Mouse (Mus musculus) lung, embryonic 15.5 days (tissue): ENCODE measurements around the gene Fzr1. TPM values are rescaled to one million over a fixed set of nuclear protein-coding genes. Genes with fewer than 3 reads are reported as not detected.

ENCODE experiments used
- ATAC-seq: fragments of 200-750 bp; cut with Nextera tagmentation; 2 replicates; pipeline ENCODE4 v1.8.0; 2017; ENCODE audit warnings: moderate number of reproducible peaks, borderline replicate concordance; ENCODE audit not compliant: low FRiP score, low TSS enrichment; ENCODE audit errors: extremely low read depth
- H3K27ac ChIP-seq: fragments of 300-500 bp; sonication (generic); 2 replicates; pipeline ENCODE4 v1.5.1; 2015; ENCODE audit warnings: moderate library complexity, mild to moderate bottlenecking, inconsistent platforms
- H3K27me3 ChIP-seq: fragments of 300-500 bp; sonication (generic); 2 replicates; pipeline ENCODE4 v1.6.1; 2015; ENCODE audit warnings: inconsistent platforms
- H3K36me3 ChIP-seq: fragments of 300-500 bp; sonication (generic); 2 replicates; pipeline ENCODE4 v1.6.1; 2015; ENCODE audit warnings: inconsistent platforms
- H3K4me1 ChIP-seq: fragments of 300-500 bp; sonication (generic); 2 replicates; pipeline ENCODE4 v1.6.1; 2015; ENCODE audit warnings: inconsistent platforms
- H3K4me2 ChIP-seq: fragments of 300-500 bp; sonication (generic); 2 replicates; pipeline ENCODE4 v1.6.1; 2015; ENCODE audit warnings: inconsistent platforms, mild to moderate bottlenecking, moderate library complexity
- H3K4me3 ChIP-seq: fragments of 300-500 bp; sonication (generic); 2 replicates; pipeline ENCODE4 v1.5.1; 2015; ENCODE audit warnings: mild to moderate bottlenecking, inconsistent platforms
- H3K9ac ChIP-seq: fragments of 300-500 bp; sonication (generic); 2 replicates; pipeline ENCODE4 v1.6.1; 2015; ENCODE audit warnings: inconsistent platforms
- H3K9me3 ChIP-seq: fragments of 300-500 bp; sonication (generic); 2 replicates; pipeline ENCODE4 v1.6.1; 2016; ENCODE audit warnings: inconsistent platforms
- WGBS: fragments of 180-500 bp; shearing (Covaris S2); methylation state at CpG from one replicate; pipeline ENCODE4 v1.1.7; 2015; 5-methylcytosine and 5-hydroxymethylcytosine counted together
- polyA plus RNA-seq: library from polyadenylated mRNA; unstranded; fragments of >200 nt; fragmentation: Nextera tagmentation; extraction: Ambion mirVana; gene quantifications from 2 replicates; pipeline ENCODE4 v1.2.1, GENCODE M21; 2015

Fzr1 gene
- polyA plus RNA-seq, 1 experiment from 2014 or later, result 110 TPM

DNA sequence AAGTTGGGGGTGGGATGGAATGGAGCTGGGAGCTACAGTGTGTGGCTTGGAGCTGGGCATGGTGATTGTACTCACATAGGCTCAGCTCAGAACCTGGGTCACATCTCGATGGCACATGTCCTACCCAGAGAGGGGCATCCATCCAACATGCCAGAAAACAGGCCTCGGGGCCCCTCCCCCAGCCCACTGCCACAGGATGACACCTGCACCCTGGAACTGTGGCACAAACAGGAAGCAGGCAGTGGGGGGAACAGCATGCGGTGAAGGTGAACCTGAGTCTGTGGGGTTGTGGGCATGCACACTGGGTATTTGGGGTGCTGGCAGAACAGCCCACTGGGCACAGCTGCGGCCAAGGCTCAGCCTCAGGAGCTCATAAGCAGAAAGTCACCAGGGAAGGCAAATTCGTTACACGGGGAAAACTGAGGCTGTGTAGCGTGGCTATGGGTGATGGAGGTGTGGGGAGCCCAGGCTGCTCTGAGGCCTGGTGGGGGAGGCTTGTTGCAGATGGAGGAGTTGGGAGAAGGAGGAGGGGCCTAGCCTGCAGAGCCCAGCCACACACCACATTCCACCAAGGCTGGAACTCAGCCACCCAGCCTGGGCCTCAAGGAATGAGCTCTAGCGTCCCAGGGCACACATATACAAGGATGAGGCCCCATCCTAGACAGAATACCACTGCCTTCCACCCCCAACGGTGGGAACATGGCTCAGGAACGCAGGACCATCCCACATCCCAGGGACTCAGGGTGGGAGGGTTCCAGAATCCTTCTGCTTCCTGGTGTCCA lies 48.9 kb downstream of the Fzr1 start:
- H3K4me3 ChIP-seq, result peak overlapping the region; percentile 24
- H3K27me3 ChIP-seq, result peaks cover 10% of the 10 kb centered on the region; the same call in 1 of the 2 replicates
- peaks cover 34% of the 10 kb centered on the region for H3K36me3 ChIP-seq
- H3K9me3 ChIP-seq, result no peaks in the 10 kb centered on the region
- peaks cover 52% of the 10 kb centered on the region for H3K4me1 ChIP-seq
- H3K27ac ChIP-seq, result peak overlapping the region; percentile 93
- peak overlapping the region; percentile 36 for H3K9ac ChIP-seq
- WGBS, result 37% methylated on average over 10 of the region's 10 CpGs
- H3K4me2 ChIP-seq, result peak overlapping the region; percentile 53
- ATAC-seq, result peak; percentile 74

DNA sequence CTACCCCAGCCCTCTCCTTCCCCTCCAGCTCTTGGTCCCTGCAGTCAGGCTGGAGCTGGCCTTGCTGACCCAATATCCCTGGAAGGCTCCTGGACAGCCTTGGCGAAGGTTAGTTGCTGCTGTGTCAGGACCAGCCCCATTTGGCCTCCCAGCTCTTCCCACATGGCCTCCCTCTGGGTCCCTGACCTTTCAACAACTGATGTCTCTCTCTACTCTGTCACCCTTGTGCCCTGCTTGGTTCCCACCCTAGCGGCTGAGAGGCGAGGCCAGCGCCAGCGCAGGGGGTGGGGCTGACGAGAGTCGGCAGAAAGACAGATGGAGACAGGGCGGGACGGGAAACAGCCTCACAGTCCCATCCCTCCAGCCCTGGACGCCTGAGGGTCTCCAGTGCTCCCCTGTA lies 49.9 kb downstream of the Fzr1 start, which contains the start of gene Tbxa2r:
TSS of gene Tbxa2r (plus strand) at position 346 of the 400 bp plus-strand sequence.
- H3K4me2 ChIP-seq, result peak within 1 kb of the TSS; percentile 53
- peaks cover 49% of the 10 kb centered on the region for H3K4me1 ChIP-seq
- no peaks in the 10 kb centered on the region for H3K9me3 ChIP-seq
- 9% methylated on average over 10 of the region's 10 CpGs for WGBS
- peak within 1 kb of the TSS; percentile 29 for H3K4me3 ChIP-seq
- H3K27ac ChIP-seq, result peak within 1 kb of the TSS; percentile 93
- peaks cover 44% of the 10 kb centered on the region for H3K36me3 ChIP-seq
- ATAC-seq, result peak; percentile 43; the same call in 1 of the 2 replicates
- H3K9ac ChIP-seq, result peak within 1 kb of the TSS; percentile 36
- H3K27me3 ChIP-seq, result peaks cover 10% of the 10 kb centered on the region; the same call in 1 of the 2 replicates

DNA sequence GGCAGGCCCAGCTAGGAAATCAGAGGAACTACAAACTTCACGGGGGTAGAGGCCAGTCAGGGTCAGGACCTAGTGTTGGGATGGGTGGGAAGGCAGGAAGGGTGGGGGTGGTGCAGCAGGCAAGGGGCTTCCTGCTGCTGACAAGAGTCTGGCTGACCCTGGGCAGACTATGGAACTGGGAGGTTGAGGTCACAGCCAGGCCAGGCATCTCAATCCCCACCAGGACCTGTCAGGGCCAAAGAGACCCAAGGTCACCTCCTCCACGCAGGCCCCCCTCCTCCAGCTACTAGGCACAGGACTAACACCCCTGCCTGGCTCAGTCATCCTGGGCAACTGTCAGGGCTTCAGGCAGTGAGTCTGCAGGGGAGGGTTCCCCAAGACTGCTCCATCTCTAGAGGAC lies 50.4 kb downstream of the Fzr1 start:
- Histone ChIP-seq H3K27me3 (peaks cover 8% of the 10 kb centered on the region; the same call in 1 of the 2 replicates), H3K4me3 (no peak overlapping the region), H3K4me1 (peaks cover 49% of the 10 kb centered on the region), H3K4me2 (peak overlapping the region; percentile 53; the same call in 1 of the 2 replicates), H3K9me3 (no peaks in the 10 kb centered on the region), H3K36me3 (peaks cover 49% of the 10 kb centered on the region), H3K9ac (no peak overlapping the region), H3K27ac (peak overlapping the region; percentile 93)
- 0 out of 2 replicates have a peak, but pooled peaks have one; percentile 3 for ATAC-seq
- 29% methylated on average over 2 of the region's 2 CpGs for WGBS

DNA sequence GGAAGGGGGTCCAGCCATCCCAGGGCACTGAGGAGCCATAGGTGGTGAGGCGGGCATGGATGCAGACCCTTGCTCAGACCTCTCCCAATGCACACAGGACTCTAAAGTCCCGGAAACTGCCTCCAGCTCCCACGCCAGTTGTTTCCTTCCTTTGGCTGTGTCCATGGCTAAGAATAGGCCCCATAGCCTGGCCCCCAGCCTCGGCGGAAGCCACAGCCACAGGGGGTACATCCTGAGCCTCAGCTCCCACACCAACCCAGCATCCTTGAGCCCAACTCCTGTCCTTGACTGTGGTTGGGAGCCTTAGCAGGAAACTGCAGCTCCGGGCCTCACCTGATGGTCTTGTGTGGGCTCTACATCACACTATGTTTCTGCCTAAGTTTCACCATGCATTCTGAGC lies 51.5 kb downstream of the Fzr1 start:
- Histone ChIP-seq H3K4me2 (0 out of 2 replicates have a peak overlapping the region, but pooled peaks have one; percentile 7), H3K4me1 (peaks cover 49% of the 10 kb centered on the region), H3K27ac (peak overlapping the region; percentile 93), H3K36me3 (peaks cover 56% of the 10 kb centered on the region), H3K9me3 (no peaks in the 10 kb centered on the region), H3K27me3 (no peaks in the 10 kb centered on the region), H3K4me3 (no peak overlapping the region), H3K9ac (no peak overlapping the region)
- WGBS, result 69% methylated on average over 6 of the region's 6 CpGs
- ATAC-seq, result no peak

DNA sequence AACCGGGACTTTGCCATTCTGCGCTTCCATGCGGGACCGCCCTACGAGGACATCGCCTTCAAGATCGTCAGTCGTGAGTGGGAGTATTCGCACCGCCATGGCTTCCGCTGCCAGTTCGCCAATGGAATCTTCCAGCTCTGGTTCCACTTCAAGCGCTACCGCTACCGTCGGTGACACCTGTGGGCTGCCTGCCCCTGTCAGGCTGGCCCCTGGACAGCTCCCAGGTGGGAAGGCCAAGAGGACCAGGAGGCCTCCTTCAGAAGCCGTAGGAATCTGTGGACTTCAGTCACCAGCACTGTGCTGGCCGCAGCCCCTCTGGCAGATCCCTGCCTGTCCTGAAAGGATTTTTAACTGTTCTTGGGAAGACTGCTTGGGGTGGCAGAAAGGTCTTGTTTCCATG lies 52.5 kb downstream of the Fzr1 start:
- Histone ChIP-seq H3K4me1 (peaks cover 45% of the 10 kb centered on the region), H3K27me3 (no peaks in the 10 kb centered on the region), H3K4me3 (no peak overlapping the region), H3K27ac (no peak overlapping the region), H3K36me3 (peaks cover 56% of the 10 kb centered on the region), H3K9me3 (no peaks in the 10 kb centered on the region), H3K9ac (no peak overlapping the region), H3K4me2 (no peak overlapping the region)
- 86% methylated on average over 18 of the region's 18 CpGs for WGBS
- ATAC-seq, result no peak

DNA sequence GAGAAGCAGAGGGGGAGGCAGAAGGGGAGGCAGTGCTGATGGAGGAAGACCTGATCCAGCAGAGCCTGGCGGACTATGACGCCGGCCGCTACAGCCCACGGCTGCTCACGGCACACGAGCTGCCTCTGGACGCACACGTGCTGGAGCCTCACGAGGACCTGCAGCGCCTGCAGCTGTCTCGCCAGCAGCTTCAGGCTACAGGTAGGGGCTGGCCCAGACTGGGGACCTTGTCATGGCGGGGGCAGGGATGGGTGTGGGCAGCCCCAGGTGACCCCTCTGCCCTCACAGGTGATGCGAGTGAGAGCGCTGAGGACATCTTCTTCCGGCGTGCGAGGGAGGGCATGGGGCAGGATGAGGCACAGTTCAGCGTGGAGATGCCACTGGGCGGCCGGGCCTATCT lies 53.1 kb downstream of the Fzr1 start:
- 93% methylated on average over 21 of the region's 21 CpGs for WGBS
- H3K9ac ChIP-seq, result no peak overlapping the region
- ATAC-seq, result no peak
- H3K4me1 ChIP-seq, result peaks cover 39% of the 10 kb centered on the region
- H3K27me3 ChIP-seq, result no peaks in the 10 kb centered on the region
- H3K9me3 ChIP-seq, result no peaks in the 10 kb centered on the region
- no peak overlapping the region for H3K27ac ChIP-seq
- H3K4me3 ChIP-seq, result no peak overlapping the region
- no peak overlapping the region for H3K4me2 ChIP-seq
- peaks cover 56% of the 10 kb centered on the region for H3K36me3 ChIP-seq

DNA sequence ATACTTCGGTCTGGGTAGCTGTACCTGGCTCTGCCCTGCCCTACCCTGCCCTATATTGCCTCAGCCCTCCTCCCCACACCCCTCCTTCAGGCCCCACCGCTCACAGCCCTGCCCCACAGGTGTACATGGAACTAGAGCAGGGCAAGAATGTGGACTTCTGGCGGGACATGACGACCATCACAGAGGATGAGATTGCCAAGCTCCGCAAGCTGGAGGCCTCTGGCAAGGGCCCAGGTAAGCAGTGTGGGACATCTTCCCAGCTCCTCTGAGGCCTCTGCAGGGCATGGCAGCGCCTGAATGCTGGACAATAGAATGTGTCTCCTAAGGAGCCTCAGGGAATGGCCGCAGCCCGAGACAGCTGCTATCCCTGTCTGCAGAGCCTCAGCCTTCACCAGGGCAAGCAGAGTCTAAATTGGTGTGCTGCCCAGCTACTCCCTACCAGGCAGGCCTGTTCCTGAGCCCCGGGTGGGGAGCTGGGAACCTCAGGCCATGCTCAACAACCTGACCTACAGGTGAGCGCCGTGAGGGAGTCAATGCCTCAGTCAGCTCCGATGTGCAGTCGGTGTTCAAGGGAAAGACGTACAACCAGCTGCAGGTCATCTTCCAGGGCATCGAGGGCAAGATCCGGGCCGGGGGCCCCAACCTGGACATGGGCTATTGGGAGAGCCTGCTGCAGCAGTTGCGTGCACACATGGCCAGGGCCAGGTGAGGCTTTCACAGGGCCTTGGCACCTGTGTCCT lies 54.4 kb downstream of the Fzr1 start:
- no peak overlapping the region for H3K27ac ChIP-seq
- H3K9me3 ChIP-seq, result no peaks in the 10 kb centered on the region
- H3K4me1 ChIP-seq, result peaks cover 38% of the 10 kb centered on the region
- no peak overlapping the region for H3K9ac ChIP-seq
- no peak overlapping the region for H3K4me3 ChIP-seq
- no peak overlapping the region for H3K4me2 ChIP-seq
- H3K36me3 ChIP-seq, result peaks cover 56% of the 10 kb centered on the region
- 90% methylated on average over 18 of the region's 18 CpGs for WGBS
- H3K27me3 ChIP-seq, result no peaks in the 10 kb centered on the region
- ATAC-seq, result no peak

DNA sequence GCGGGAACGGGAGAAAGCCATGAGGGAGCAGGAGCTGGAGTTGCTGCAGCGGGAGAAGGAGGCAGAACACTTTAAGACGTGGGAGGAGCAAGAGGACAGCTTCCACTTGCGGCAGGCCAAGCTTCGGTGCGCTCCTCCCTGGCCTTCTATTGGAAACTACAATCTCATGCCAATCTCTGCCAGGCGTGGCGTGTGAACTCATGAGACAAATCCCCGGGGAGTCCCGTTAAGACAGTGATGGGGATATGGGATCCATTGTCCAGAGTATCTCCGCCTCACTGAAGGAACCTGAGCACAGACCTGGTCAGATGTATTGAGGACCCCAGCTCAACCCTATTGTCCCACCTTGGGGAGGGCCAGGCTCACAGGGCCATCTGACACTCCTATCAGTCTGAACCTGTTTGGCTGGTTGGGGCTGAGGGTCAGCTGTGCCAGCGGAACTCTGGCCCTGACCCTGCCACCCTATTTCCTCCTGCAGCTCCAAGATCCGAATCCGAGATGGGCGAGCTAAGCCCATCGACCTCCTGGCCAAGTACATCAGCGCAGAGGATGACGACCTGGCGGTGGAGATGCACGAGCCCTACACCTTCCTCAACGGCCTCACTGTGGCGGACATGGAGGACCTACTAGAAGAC lies 55.1 kb downstream of the Fzr1 start:
- peaks cover 56% of the 10 kb centered on the region for H3K36me3 ChIP-seq
- no peak overlapping the region for H3K9ac ChIP-seq
- ATAC-seq, result no peak
- H3K9me3 ChIP-seq, result no peaks in the 10 kb centered on the region
- peaks cover 38% of the 10 kb centered on the region for H3K4me1 ChIP-seq
- H3K27me3 ChIP-seq, result no peaks in the 10 kb centered on the region
- H3K4me2 ChIP-seq, result no peak overlapping the region
- no peak overlapping the region for H3K27ac ChIP-seq
- no peak overlapping the region for H3K4me3 ChIP-seq
- 92% methylated on average over 23 of the region's 23 CpGs for WGBS

DNA sequence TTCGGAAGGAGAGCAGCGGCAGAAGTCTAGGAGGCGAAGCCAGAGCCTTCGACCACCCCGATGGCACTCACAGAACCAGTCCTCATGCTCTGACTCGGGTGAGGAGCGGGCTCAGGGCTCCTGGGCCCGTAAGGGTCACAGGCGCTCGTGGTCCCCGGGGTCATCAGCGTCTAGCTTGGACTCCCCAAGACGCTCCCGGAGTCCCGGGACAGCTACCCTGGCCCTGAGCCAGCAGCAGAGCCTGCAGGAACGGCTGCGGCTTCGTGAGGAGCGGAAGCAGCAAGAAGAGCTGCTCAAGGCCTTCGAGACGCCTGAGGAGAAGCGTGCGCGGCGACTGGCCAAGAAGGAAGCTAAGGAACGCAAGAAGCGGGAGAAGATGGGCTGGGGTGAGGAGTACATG lies 55.9 kb downstream of the Fzr1 start:
- H3K27me3 ChIP-seq, result no peaks in the 10 kb centered on the region
- no peaks in the 10 kb centered on the region for H3K9me3 ChIP-seq
- no peak overlapping the region; the same call in 1 of the 2 replicates for H3K4me3 ChIP-seq
- ATAC-seq, result no peak
- H3K36me3 ChIP-seq, result peaks cover 59% of the 10 kb centered on the region
- H3K4me2 ChIP-seq, result peak overlapping the region; percentile 76
- no peak overlapping the region for H3K27ac ChIP-seq
- peaks cover 38% of the 10 kb centered on the region for H3K4me1 ChIP-seq
- H3K9ac ChIP-seq, result peak overlapping the region; percentile 88; the same call in 1 of the 2 replicates
- 87% methylated on average over 27 of the region's 27 CpGs for WGBS

DNA sequence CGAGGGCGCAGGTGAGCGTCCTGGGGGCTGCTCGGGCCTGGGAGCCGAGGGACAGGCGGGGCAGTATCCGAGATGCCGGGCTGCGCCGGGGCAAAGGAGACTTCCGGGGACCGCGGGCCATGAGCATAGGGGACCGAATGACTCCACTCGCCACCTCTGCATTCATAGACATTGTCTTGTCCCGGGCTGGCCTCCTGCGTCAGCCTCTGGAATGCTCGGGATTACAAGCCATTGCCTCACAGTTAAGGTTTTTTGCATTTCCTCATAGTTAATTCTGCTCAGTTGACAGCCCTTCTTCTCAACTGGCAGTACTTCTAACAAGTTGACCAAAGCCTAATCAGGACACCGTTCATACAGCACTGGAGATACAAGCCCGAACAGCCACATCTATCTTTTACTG lies 56.9 kb downstream of the Fzr1 start:
- Histone ChIP-seq H3K9me3 (no peaks in the 10 kb centered on the region), H3K36me3 (peaks cover 49% of the 10 kb centered on the region), H3K4me2 (peak overlapping the region; percentile 76)

DNA sequence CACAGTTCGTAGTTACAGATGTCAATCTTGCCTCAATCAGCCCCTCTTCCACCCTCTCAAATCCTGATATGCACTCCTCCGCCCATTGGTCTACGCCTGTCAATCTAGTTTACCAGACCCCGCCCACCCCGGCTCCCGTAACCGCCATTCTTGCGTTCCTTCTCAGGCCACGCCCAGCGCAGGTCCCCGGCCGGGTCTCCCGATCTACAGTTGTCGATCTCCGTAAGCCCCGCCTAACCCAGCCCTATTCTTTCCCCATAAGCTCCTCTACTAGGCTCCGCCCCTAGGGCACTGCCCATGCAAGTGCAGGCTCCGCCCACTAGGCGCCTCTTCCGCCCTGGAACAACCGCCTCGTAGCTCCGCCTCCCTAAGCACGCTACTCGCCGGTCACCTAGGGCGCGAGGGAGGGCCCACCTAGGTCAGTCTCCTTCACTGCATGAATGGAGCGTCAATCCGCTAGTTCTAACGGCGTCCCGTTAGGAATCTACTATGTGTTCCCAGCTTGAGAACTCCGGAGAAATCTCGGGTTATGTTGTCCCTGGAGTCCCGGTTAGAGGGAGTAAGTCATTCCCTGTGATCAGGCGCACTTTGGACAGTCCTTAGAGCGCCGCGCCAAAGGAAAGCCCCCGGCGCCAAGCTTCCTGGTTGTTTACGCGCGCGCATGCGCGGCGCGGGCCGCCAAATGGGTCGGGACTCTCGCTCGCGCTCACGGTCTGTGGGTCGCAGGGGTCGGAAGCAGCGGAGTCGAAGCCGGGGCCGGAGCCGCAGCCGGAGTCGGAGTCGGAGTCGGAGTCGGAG lies 57.6 kb downstream of the Fzr1 start, which contains the start of gene Cactin:
TSS of gene Cactin (plus strand) at position 554 of the 798 bp plus-strand sequence.
- under 1% methylated on average over 68 of the region's 68 CpGs for WGBS
- ATAC-seq, result peak; percentile 93
- H3K9ac ChIP-seq, result peak within 1 kb of the TSS; percentile 88

More for the DNA sequence above, 56.9 kb downstream of the Fzr1 start:
- Histone ChIP-seq H3K4me3 (peak overlapping the region; percentile 94), H3K27ac (peak overlapping the region; percentile 88), H3K9ac (peak overlapping the region; percentile 88), H3K27me3 (no peaks in the 10 kb centered on the region), H3K4me1 (peaks cover 48% of the 10 kb centered on the region)
- 2% methylated on average over 20 of the region's 20 CpGs for WGBS
- ATAC-seq, result no peak

More for the DNA sequence above, 57.6 kb downstream of the Fzr1 start, which contains the start of gene Cactin:
- peak within 1 kb of the TSS; percentile 94 for H3K4me3 ChIP-seq
- no peaks in the 10 kb centered on the region for H3K9me3 ChIP-seq
- peak within 1 kb of the TSS; percentile 89 for H3K27ac ChIP-seq
- H3K27me3 ChIP-seq, result no peaks in the 10 kb centered on the region
- peaks cover 47% of the 10 kb centered on the region for H3K36me3 ChIP-seq
- peaks cover 52% of the 10 kb centered on the region for H3K4me1 ChIP-seq
- peak within 1 kb of the TSS; percentile 76 for H3K4me2 ChIP-seq
